Mouse (Mus musculus) embryonic facial prominence, embryonic 11.5 days (tissue): ENCODE measurements around the gene Sgo1. TPM values are rescaled to one million over a fixed set of nuclear protein-coding genes. Genes with fewer than 3 reads are reported as not detected.

Experiments used
- ATAC-seq: fragments of 200-750 bp; cut with Nextera tagmentation; replicated peaks from 2 replicates; pipeline ENCODE4 v1.8.0; 2017; ENCODE audit warnings: low read depth; ENCODE audit not compliant: insufficient number of reproducible peaks, low FRiP score, low TSS enrichment
- DNase-seq: peaks from one replicate; pipeline ENCODE4 v3.0.0-alpha.2; 2015; ENCODE audit warnings: low spot score
- H3K27ac ChIP-seq: fragments of 300-500 bp; sonication (generic); replicated peaks from 2 replicates; pipeline ENCODE4 v1.5.1; 2014; ENCODE audit warnings: mild to moderate bottlenecking, low read depth, low read length, control low read depth
- H3K27me3 ChIP-seq: fragments of 300-500 bp; sonication (generic); 2 replicates; pipeline ENCODE4 v1.6.1; 2014; ENCODE audit warnings: mild to moderate bottlenecking, low read length, moderate library complexity, mixed read lengths; ENCODE audit not compliant: control insufficient read depth, insufficient read depth
- H3K36me3 ChIP-seq: fragments of 300-500 bp; sonication (generic); replicated peaks from 2 replicates; pipeline ENCODE4 v1.6.1; 2014; ENCODE audit warnings: low read depth, mild to moderate bottlenecking, low read length, moderate library complexity, mixed read lengths; ENCODE audit not compliant: control insufficient read depth, insufficient read depth
- H3K4me1 ChIP-seq: fragments of 300-500 bp; sonication (generic); 2 replicates; pipeline ENCODE4 v1.6.1; 2014; ENCODE audit warnings: low read length, mixed read lengths; ENCODE audit not compliant: control insufficient read depth, insufficient read depth
- H3K4me2 ChIP-seq: fragments of 300-500 bp; sonication (generic); 2 replicates; pipeline ENCODE4 v1.6.1; 2014; ENCODE audit warnings: low read depth, mild to moderate bottlenecking, control low read depth, low read length, moderate library complexity
- H3K4me3 ChIP-seq: fragments of 300-500 bp; sonication (generic); 2 replicates; pipeline ENCODE4 v1.5.1; 2014; ENCODE audit warnings: low read depth, low read length, control low read depth
- H3K9ac ChIP-seq: fragments of 300-500 bp; sonication (generic); replicated peaks from 2 replicates; pipeline ENCODE4 v1.6.1; 2014; ENCODE audit warnings: mild to moderate bottlenecking, control low read depth, low read length
- H3K9me3 ChIP-seq: fragments of 300-500 bp; sonication (generic); replicated peaks from 2 replicates; pipeline ENCODE4 v1.6.1; 2016; ENCODE audit warnings: mild to moderate bottlenecking, low read length, inconsistent platforms, mixed read lengths; ENCODE audit not compliant: control insufficient read depth
- WGBS: fragments of 180-500 bp; shearing (Covaris S2); extraction: QIAGEN DNeasy Blood & Tissue Kit; methylation state at CpG from one replicate; pipeline ENCODE4 v1.1.7; 2014; 5-methylcytosine and 5-hydroxymethylcytosine counted together
- polyA plus RNA-seq: library from polyadenylated mRNA; unstranded; fragments of >200 nt; fragmentation: Nextera tagmentation; extraction: Ambion mirVana; gene quantifications from 2 replicates; pipeline ENCODE4 v1.2.1, GENCODE M21; 2014

The Sgo1 gene
- polyA plus RNA-seq, 1 experiment from 2014 or later, result 54.9 TPM

GRCm38 (mm10) chr17:53631344-53631743 lies 57.8 kb downstream of the Sgo1 start:
- ATAC-seq, result no peak
- no peak overlapping the region for H3K4me2 ChIP-seq
- no peak overlapping the region for H3K4me3 ChIP-seq
- H3K36me3 ChIP-seq, result no peaks in the 10 kb centered on the region
- H3K27ac ChIP-seq, result no peak overlapping the region
- no peak for DNase-seq
- H3K9ac ChIP-seq, result no peak overlapping the region
- H3K9me3 ChIP-seq, result no peaks in the 10 kb centered on the region
- no peaks in the 10 kb centered on the region for H3K27me3 ChIP-seq
- no peaks in the 10 kb centered on the region for H3K4me1 ChIP-seq

DNA sequence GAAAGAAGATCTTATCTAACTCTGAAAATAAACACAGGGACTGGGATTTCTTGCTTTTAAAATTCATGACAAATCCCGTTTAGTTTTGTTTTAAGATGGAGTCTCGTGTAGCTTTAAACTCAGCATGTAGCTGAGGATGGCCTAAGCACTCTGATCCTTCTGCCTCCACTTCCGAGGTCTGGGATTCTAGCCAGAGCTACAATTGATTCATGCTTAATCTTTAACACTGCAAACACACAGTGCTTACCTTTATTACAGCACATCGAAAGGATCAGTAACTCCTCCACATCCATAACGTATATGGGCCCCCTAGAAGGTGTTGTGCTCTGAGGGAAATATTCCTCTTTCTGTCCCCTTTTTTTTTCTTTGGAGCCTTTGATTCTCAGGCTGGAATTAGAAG lies 61.0 kb downstream of the Sgo1 start:
- no peaks in the 10 kb centered on the region for H3K9me3 ChIP-seq
- no peak overlapping the region for H3K4me3 ChIP-seq
- H3K4me2 ChIP-seq, result no peak overlapping the region
- no peaks in the 10 kb centered on the region for H3K36me3 ChIP-seq
- H3K27ac ChIP-seq, result no peak overlapping the region
- DNase-seq, result no peak
- no peak overlapping the region for H3K9ac ChIP-seq
- H3K27me3 ChIP-seq, result no peaks in the 10 kb centered on the region
- ATAC-seq, result no peak
- H3K4me1 ChIP-seq, result no peaks in the 10 kb centered on the region
- WGBS, result 72% methylated on average over 5 of the region's 5 CpGs

GRCm38 (mm10) chr17:53627497-53627896 lies 61.6 kb downstream of the Sgo1 start:
- H3K9me3 ChIP-seq, result no peaks in the 10 kb centered on the region
- H3K27ac ChIP-seq, result no peak overlapping the region
- DNase-seq (no peak), ATAC-seq (no peak)
- WGBS, result 81% methylated on average over 4 of the region's 4 CpGs
- no peaks in the 10 kb centered on the region for H3K27me3 ChIP-seq
- no peak overlapping the region for H3K9ac ChIP-seq
- H3K36me3 ChIP-seq, result no peaks in the 10 kb centered on the region
- no peak overlapping the region for H3K4me2 ChIP-seq
- H3K4me1 ChIP-seq, result no peaks in the 10 kb centered on the region
- no peak overlapping the region for H3K4me3 ChIP-seq

GRCm38 (mm10) chr17:53626160-53626559 lies 63.0 kb downstream of the Sgo1 start:
- Histone ChIP-seq H3K4me3 (no peak overlapping the region), H3K27me3 (no peaks in the 10 kb centered on the region), H3K4me1 (no peaks in the 10 kb centered on the region), H3K27ac (no peak overlapping the region), H3K9ac (no peak overlapping the region), H3K36me3 (no peaks in the 10 kb centered on the region), H3K4me2 (no peak overlapping the region), H3K9me3 (no peaks in the 10 kb centered on the region)
- 78% methylated on average over 3 of the region's 3 CpGs for WGBS
- DNase-seq (no peak), ATAC-seq (no peak)

Other genes starting within 250 kb of the Sgo1 start
- 0.38 and 0.57 TPM in 2 replicates for gene Efhb, start 226.0 kb downstream of the Sgo1 start, polyA plus RNA-seq
- 85.0 and 95.6 TPM in 2 replicates for gene Rab5a, start 210.1 kb downstream of the Sgo1 start, polyA plus RNA-seq
- 0.21 and 0.42 TPM in 2 replicates for gene Pp2d1, start 149.9 kb downstream of the Sgo1 start, polyA plus RNA-seq
- 2.5 and 3.9 TPM in 2 replicates for gene Kat2b, start 122.5 kb downstream of the Sgo1 start, polyA plus RNA-seq
- gene Sult1c2, start 157.0 kb upstream of the Sgo1 start, polyA plus RNA-seq, result not detected in 2 replicates